Mouse (Mus musculus) small intestine, adult 2 months (tissue): Measurements from ENCODE around the gene Trim2.

ENCODE experiments used
- CTCF ChIP-seq: fragments of 200-500 bp; IDR thresholded peaks from 2 replicates; pipeline ENCODE4 v1.5.1; 2012; ENCODE audit warnings: low read depth, mild to moderate bottlenecking, control low read depth, inconsistent platforms, low read length, moderate library complexity, mixed read lengths; ENCODE audit not compliant: insufficient replicate concordance, insufficient read length; ENCODE audit errors: extremely low read depth
- POLR2A ChIP-seq: fragments of 200-500 bp; IDR thresholded peaks from 2 replicates; pipeline ENCODE4 v1.6.1; 2012; ENCODE audit warnings: low read depth, mild to moderate bottlenecking, control low read depth, inconsistent platforms, low read length, moderate library complexity

GRCm38 (mm10) chr3:84149831-84150230, 156.8 kb downstream of the Trim2 start:
- TF ChIP-seq POLR2A = no peak
- TF ChIP-seq CTCF = no peak
